Mouse (Mus musculus) heart, postnatal 10 days (tissue): ENCODE measurements around the gene Zfp111. TPM values are rescaled to one million over a fixed set of nuclear protein-coding genes. Genes with fewer than 3 reads are reported as not detected.

Experiments used
- DNase-seq, 2 experiments: peaks; one replicate each; pipeline ENCODE4 v3.0.0; 2021
- intact Hi-C: fragments of 180-260 bp; cut with DNase I; formaldehyde crosslinking; loops from one replicate; pipeline ENCODE4 v1.15.1; 2025
- total RNA-seq, 2 experiments: library from RNA; stranded (reverse); gene quantifications; 2 replicates each; pipeline ENCODE4 v1.2.3; 2021

Zfp111 gene
- 1 to 10 TPM; 4.7 to 9.8 TPM for total RNA-seq

DNA sequence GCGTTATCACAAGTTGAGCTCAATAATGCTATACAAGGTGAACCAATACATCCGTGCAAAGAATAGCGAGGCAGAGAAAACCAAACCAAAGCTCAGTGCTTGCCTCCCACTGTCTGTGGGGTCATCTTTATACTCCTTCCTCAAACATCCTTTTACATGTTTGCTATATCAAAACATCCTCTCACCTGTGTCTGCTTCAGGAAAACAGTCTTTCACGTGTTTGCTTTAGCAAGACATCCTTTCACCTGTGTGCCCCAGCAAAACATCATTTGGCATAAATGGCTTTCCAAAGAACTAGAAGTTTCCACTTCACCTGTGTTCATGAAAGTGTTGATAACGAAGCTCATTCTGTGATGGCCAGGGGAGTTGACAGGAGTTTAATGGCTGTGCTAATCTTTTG is at the start of gene Zfp111:
TSS of gene Zfp111 (minus strand) at position 101 of the 400 bp plus-strand sequence.
- DNase-seq: no peak
- intact Hi-C loops: no loop called here

DNA sequence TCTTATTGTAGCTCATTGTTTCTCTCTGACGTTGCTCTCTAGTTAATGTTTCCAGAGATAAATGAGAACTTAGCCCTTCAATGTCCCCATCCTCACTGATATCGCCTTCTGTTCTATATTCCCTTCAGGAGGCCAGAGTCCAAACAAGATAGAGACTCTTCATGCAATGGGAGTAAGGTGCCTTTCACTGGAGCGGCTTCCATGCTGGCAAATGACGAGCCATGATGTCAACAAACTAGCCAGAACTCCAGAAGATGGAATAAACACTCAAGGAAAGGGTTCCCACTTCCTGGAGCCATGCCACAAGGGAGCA is 48.7 kb upstream of the Zfp111 start:
- DNase-seq: no peak
- intact Hi-C loops: loop anchor here (10.0 kb wide), 1 partner anchor 55 kb away; the partner anchor contains the start of gene Zfp94

DNA sequence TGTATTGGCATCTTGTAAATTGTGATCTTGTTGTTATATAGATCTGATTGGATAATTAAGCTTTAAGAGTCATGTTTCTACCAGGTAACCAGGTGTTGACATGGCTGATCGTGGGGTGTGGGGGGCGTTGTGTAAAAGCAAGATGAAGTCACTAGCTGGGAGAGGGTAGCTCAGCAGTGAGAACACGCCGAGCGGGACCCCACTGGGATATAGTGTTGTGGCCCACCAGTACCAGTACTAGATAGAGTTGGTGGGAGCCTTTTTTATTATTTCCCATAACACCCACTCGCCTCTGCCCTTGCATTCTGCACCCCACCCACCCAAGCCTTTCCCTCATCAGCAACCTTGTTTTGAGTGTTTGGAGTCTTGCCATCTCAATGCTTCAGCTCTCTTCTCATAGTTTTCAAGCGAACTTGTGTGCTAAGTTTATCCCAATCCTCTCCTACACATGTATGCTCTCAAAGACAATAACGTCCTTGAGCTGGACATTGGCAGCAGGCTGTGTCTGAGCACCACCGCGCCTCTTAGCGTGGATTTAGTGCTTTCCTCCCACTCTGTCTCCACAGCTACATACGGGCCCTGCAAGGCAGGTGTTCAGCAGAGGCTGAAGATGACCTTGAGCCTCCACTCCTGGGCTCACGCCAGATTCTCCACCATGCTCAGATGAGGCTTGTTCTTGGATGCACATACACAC is 48.2 kb upstream of the Zfp111 start:
- intact Hi-C loops: loop anchor here (10.0 kb wide), 1 partner anchor 55 kb away; the partner anchor contains the start of gene Zfp94
- DNase-seq: no peak

DNA sequence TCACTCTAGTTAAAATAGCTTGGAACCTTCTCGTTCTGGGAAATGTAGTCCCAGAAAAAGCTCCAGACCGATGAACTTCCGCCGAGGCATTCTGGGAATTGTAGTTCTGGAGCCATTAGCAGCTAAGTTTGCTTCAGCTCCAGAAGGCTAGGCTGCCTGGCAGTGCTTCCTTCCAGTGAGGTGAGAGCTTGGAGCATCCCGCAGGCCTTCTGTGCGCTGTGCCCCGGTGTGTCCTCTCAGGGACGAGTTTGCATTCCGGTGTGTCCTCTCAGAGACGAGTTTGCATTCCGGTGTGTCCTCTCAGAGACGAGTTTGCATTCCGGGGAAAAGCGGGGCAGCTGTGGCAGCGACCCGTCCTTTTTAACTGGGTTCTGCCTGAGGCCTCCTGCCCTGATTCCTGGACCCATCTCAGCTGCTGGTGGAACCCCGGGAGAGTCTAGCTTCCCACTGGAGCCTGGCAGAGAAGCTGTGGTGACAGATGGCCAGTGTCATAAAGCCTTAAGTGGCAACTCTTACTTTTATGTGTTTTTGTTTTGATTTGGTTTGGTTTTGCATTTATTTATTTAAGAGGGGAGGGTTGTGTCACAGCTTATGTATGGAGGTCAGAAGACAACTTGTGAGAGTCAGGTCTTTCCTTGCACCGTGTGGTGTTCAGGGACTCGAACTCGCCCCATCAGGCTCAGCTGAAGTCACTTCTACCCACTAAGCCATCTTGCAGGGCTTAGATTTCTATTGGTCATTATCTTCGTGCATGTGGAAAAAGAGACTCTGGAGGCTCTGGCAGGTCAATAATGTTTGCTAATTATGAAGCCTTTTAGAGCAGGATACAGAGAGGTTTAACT is 43.6 kb upstream of the Zfp111 start, which contains the start of gene Zfp108:
TSS of gene Zfp108 (plus strand) at position 162 of the 842 bp plus-strand sequence.
- peak; percentile 90 to 91 for DNase-seq
- intact Hi-C loops: loop anchor here (1.0 to 10.0 kb wide), 4 partner anchors 15 to 123 kb away; partner anchors contain the start of genes Zfp235, Zfp93 and Zfp94

DNA sequence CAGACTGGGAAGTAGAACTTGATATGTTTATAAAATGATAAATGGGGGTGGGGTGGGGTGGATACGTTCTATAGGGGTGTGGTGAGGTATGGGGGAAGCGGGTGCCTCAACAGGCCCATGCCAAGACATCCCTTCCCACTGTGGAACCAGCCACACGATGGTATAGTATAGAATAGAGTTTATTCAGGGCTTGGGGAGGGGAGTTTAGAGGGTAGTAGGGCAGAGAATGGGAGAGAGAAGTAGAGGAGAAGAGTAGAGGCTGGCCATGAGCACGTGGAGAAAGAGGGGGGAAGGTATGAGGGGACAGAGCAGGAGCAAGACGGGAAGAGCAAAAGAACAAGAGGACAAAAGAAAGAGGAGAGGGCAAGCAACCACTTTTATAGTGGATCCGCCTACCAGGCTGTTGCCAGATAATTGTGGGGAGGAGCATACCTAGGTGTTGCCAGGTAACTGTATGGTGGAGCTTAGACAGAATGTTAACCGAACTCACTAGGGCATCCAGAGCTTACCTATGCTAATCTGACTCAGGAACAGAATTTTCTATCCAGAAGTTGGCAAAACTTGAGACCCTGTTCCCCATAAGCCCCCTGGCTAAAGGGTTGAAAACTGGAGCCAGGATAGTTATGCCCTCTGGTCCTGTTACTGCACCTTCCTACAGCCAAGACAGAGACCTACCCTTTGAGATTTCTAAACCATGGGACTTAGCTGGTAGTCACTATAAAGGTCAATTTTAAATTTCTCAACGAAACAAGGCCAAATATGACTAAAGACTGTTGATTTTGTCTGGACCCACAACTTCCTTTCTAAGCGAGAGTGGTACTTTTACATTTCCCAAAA is 42.8 kb upstream of the Zfp111 start:
- intact Hi-C loops: loop anchor here (1.0 to 10.0 kb wide), 4 partner anchors 16 to 122 kb away; partner anchors contain the start of genes Zfp235, Zfp93 and Zfp94

DNA sequence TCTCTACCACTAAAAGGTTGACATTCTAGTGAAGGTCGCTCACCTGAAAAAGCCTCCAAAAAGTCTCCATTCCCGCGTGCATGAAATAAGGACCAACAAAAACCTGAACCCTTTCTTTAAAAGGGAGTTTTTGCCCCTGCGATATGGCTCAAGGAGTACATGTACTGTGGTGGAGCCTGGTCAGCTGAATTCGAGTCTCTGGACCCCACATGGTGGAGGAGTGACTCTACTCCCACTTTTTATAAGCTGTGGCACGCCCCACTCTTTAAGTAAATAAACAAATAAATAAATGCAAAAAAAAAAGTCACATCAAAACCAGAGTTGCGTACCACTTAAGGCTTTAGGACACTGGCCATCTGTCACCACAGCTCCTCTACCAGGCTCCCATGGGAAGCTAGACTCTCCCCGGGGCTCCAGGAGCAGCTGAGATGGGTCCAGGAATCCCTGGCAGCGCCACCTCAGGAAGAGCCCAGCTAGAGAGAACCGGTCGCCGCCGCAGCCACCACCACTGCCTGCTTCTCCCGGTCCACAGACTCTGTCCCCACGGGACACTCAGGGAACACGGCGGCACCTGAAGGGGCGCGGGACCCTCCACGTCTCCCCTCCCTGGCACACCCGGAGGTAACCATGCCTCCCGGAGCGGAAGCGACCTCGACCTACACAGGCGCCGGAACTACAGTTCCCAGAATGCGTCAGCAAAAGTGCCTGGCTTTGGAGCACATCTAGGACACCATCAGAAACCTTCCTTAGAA is 26.0 kb upstream of the Zfp111 start, which contains the start of gene Zfp109:
TSS of gene Zfp109 (minus strand) at position 521 of the 752 bp plus-strand sequence.
- DNase-seq: peak; percentile 53 to 67
- intact Hi-C loops: no loop called here

More for the DNA sequence above, 42.8 kb upstream of the Zfp111 start:
- DNase-seq: no peak

DNA sequence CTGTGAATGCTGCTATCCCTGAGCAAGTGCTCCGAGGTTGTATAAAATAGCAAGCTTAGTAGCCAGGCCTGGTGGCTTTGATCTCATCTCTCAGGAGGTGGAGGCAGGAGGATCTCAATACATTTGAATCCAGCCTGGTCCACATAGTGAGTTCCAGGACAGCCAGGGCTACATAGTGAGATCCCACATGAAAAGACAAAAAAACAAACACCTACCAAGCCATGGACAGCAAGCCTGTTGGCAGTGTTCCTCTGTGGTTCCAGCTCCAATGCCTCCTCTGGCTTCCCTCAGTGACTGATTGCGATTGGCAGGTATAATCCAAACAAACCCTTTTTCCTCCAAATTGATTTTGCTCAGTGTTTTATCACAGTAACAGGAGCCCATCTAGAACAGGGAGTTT is 947 bp downstream of the Zfp111 start:
- DNase-seq: no peak
- intact Hi-C loops: no loop called here

DNA sequence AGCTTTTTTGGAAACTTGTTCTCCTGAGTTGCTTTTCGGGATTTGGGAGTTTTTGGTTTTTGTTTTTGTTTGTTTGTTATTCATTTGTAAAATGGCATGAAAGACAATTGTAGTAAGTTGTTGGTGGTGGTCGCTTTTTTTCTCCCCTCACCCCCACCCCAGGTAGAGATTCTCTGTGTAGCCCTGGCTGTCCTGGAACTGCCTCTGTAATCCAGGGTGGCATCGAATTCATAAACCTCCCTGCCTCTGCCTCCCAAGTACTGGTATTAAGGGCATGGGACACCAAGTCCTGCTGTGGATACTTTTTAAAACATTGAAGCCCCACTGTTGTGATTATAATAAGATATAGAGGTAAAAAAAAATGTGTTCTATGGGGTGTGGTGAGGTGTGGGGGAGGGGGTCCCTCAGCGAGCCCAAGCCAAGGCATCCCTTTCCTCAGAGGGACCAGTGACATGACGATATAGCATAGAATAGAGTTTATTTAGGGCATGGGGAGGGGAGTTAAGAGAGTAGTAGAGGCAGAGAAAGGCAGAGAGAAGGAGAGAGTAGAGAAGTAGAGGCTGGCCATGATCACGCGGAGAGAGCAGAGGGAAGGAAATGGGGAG is 2.9 kb downstream of the Zfp111 start:
- intact Hi-C loops: loop anchor here (5.0 kb wide), 1 partner anchor 44 kb away; the partner anchor contains the start of gene Zfp108
- no peak for DNase-seq

DNA sequence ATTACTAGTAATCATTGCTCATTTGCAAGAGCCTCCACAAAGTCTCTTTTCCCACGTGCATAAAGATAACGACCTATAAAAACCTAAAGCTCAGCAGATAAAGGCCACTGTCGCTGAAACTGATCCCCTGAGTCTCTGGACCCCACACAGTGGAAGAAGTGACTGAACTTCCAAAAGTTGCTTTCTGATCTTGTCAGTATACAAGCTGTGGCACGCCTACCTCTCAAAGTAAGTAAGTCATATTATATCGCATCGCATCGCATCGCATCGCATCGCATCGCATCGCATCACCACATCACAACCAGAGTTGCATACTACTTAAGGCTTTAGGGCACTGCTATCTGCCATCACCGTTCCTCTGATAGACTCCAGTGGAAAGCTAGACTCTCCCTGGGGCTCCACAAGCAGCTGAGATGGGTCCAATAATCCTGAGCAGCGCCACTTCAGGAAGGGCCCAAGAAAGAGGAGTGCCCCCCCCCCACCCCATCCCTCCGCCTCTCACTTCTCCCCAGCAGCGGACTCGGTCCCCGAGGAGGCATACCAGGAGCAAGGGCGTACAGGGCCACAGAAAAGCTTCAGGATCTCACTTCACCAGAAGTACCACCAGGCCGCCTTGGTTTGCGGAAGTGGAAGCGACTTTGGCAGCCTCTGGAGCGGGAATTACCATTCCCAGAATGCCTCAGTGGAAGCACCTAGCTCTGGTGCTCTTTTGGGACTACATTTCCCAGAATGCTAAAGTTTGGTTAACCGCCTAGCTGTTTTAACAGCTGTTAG is 3.6 kb downstream of the Zfp111 start:
- intact Hi-C loops: loop anchor here (2.0 to 5.0 kb wide), 2 partner anchors 45 to 73 kb away; partner anchors contain the start of genes Zfp108 and Zfp235
- DNase-seq: peak; percentile 74 to 82

DNA sequence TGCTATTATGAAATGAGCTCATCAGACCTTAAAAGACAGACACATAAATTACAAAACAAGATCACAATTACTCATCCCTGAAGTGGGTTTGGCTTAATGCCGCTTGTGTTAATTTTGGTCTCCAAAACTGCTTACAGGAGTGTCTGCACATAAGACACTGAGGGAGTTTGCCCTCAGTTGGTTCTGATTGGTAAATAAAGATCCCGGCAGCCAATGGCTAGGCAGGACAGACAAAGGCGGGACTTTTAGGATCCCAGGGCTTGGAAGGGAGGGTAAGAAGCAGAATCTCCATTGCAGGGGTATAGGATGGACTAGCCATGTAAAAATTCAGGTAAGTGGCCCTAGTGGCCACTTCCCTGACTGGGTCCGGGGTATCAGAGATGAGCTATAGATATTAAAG is 14.3 kb downstream of the Zfp111 start:
- no peak for DNase-seq
- intact Hi-C loops: no loop called here

DNA sequence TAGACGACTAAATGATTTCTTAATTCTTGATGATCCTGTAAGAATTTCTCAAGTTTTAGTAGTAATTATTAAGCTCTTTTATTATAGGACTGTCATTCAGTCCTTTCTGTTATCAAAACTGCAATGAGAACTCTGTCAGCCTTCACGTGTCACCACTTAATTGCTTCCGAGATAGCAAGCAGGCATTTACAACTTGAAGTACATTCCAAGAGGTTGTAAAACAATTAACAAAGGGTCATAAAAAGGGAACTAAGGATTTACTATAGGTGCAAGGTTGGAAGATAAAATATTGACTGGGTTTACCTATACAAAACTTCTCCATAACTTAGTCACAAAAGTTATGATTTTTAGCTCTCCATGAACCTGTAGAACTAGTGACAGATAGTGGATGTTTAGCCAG is 18.1 kb downstream of the Zfp111 start:
- DNase-seq: no peak
- intact Hi-C loops: no loop called here

DNA sequence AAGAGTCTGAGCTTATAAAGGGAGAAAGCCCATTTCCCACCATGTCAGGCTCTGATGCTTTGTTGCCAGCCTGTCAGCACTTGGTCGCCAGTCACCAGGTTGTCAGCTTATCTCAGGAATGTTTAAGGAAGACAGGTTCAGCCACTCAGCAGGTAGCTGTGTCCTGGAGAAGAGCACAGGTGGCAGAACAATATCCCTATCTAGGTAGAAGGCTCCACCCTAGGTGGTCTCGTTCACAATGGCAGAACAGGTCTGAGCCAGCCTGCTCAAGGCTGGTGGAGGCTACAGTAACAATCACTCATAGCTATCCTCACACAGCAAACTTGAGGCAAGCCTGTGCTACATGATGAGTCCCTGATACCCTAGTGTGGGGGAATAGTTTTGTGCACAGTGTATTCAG is 19.9 kb downstream of the Zfp111 start:
- intact Hi-C loops: no loop called here

DNA sequence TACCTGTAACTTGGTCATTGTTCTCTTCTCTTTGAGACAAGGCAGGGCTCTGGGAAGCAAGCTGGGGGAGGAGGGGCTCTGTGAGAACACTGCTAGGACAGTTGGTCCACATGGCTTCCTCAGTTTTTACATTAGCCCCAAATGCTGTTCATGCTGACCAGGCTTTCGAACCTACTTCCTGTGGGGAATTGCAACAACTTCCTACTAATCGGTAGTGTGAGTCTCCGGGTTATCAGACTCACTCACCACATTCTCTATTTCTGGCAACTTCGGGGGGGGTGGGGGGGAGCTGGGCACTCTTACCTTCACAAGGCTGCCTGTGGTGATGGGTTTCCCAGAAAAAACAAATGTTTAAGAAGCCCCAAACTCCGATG is 21.7 kb downstream of the Zfp111 start:
- intact Hi-C loops: no loop called here
- no peak for DNase-seq

More for the DNA sequence above, 19.9 kb downstream of the Zfp111 start:
- DNase-seq: no peak

DNA sequence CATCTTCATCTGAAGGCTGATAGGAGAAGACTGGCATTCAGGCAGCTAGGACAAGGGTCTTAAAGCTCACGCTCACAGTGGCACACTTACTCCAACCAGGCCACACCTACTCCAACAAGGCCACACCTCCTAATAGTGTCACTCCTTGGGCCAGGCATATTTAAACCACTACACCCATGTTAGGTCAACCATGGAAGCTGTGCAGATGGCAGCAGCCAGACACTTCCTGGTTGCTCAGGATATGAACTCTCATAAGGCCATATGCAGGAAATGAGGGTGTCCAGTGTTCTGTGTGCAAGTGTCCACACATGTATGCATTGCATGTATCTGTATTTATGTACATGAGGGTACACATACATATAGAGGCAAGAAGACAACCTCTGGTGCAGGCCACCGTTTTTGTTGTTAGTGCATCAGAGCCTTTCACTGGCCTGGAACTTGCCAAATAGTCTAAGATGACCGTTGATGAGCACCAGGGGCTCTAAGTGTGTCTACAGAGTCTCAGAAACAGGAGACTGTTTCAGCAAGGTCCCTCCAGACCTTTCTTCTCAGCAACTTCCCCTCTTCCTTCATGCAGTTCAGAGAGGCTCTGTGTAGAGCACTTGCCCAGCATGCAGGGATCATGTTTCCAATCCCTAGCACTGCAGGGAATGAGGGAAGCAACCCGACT is 22.2 kb downstream of the Zfp111 start:
- no peak for DNase-seq
- intact Hi-C loops: no loop called here

DNA sequence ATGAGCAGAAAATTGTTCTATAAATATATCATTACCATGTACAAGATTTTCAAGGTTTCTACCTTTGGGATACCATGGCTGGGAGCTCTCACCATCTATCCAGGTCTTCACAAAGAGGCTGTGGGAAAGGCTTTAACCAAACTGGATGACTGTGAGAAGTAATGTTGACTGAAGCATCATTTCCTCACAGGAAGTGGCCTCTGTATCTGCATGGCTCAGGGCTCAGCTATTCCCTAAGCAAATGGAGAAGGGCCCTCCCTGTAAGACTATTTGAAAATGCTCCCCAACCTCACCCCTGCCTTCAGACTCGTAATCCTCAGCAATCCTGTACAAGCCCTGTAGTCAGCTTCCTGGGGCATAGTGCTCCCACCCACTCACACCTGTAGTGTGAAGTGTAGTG is 23.6 kb downstream of the Zfp111 start:
- no peak for DNase-seq
- intact Hi-C loops: no loop called here

DNA sequence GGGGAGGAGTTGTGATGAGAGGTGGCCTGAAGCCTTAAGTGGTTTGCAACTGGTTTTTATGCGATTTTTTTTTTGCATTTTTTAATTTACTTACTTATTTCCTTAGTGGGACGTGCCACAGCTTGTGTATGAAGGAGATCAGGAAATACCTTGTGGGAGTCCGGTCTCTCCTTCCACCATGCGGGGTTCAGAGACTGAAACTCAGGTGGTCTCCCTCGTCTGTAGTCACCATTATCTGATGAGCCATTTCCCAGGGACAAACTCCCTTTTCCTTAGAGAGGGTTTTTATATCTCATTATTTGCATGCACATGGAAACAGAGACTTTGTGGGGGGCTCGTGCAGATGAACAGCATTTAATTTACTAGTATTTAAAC is 35.9 kb downstream of the Zfp111 start:
- intact Hi-C loops: no loop called here
- no peak for DNase-seq

DNA sequence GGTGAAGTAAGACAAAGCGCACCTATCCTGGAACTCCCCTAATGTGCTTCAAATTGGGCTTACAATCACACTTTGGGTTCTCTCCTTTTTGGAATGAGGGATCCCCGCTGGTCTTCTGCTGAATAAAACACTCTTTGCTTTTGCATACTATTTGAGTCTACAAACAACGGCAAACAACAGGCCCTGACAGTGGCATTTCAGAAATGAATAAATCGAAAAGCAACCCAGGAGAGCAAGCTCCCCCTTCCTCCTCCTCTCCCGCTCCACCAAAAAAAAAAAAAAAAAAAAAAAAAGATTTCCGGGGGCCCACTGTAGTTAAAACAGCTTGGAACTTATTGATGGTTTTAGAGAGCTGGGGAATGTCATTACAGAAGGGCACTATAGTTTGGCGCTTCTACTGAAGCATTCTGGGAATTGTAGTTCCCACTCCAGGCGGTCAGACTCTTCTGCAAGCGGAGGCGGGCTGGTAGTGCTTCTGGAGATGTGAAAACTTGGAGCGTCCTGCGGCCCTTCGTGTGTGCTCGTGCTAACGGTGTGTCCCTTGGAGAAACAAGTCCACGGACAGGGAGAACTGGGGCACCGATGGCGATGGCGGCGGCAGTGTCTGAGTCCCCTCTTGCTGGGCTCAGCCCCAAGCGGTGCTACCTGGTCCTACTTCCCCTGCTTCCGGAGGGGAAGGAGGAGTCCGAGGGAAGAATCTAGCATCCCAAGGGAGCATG is 36.5 kb downstream of the Zfp111 start, which contains the start of gene Zfp114:
TSS of gene Zfp114 (plus strand) at position 443 of the 719 bp plus-strand sequence.
- DNase-seq: peak; percentile 53 to 69
- intact Hi-C loops: loop anchor here (5.0 kb wide), 1 partner anchor 42 kb away; the partner anchor contains the start of gene Zfp235
